Mouse (Mus musculus) kidney, postnatal 4 days (tissue): ENCODE results near the gene Fbxl13.
A peak's percentile ranks its signal among the peaks of the same experiment; 100 is the strongest.

Experiments
- DNase-seq, 2 experiments: peaks; one replicate each; pipeline ENCODE4 v3.0.0; 2021; ENCODE audit warnings: mixed read lengths in 2 of 2

The Fbxl13 gene

DNA sequence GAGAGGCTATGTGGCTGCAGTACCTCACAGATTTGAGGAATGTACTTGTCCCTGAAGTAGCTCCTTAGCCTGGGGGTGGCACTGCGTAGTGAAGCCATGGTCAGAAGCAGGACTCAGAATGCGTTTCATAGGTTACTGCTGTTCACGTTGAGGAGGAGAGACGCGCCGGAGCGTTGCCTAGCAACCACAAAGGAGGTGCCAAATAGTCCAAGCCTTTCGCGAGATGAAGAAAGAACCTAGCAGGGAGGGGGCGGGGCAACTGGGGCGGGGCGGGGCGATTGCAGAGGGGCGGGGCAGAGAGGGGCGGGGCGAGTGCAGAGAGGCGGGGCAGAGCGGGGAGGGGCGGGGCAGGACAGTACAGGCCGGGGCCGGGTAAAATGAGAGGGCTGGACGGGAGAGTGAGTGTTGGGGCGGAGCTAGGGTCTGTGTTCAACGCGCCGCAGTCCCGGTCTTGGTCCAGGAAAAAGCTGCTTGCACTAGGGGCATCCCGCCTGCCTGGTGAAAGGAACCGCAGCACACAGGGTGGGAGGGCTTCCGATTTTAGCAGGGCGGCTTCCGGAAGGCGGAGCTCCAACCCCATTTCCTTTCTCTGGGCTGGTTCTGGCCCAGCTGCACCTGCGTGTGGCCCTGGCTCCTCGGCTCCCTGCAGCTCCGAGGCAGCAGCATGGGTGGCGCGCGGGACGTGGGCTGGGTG is at the start of gene Fbxl13, which contains the start of gene Armc10:
TSS of gene Fbxl13 (minus strand) at position 196 of the 694 bp plus-strand sequence.
TSS of gene Armc10 (plus strand) at position 375 of the 694 bp plus-strand sequence.
- DNase-seq, result peak; percentile 91 to 94

DNA sequence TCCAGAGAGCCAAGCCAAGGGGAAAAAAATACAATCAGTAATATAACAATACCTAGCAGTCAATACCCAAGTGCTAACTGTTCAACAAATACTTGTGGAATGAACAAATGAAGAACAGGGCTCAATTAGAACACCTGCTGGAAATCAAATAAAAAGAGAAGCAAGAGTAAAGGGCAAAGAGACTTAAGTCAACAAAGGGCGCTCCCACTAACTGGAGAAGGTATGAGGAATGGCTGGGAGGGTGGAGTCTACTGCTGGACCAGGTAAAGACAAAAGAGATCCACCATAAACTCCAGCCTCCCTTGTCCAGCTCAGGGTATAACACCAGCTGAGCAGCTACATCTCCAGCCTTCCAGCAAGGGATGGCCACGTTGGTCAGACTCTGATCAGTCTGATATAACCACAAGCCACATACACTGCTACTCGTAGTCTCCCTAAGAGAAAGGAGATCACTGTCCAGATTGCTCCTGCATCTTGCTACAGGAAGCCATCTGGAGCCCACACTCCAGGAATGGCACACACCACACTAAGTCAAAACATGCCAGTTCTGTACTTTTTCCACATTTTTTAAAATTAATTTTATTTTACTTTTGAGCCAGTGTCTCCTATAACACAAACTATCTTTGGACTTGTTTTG is 49.5 kb upstream of the Fbxl13 start:
- no peak for DNase-seq

DNA sequence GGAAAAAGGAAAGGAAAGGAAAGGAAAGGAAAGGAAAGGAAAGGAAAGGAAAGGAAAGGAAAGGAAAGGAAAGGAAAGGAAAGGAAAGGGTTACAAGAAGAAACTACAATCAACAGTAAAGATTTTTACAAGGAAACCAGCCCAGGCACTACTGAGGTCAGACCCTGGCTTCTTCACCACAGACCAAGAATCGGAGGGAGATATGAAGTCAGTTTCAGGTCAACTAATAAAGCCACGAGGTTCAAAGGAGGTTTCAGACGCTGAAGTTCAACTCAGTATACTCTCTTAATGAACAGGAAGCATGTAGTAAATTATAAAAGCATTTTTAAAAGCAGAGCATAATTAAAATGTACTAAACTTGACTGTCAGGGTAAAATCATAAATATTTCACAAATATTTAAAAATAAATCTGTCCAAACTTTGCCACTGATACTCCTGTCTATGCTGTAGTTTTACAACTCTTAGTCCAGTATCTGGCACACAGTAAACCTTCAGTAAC is 48.0 kb upstream of the Fbxl13 start:
- no peak for DNase-seq

DNA sequence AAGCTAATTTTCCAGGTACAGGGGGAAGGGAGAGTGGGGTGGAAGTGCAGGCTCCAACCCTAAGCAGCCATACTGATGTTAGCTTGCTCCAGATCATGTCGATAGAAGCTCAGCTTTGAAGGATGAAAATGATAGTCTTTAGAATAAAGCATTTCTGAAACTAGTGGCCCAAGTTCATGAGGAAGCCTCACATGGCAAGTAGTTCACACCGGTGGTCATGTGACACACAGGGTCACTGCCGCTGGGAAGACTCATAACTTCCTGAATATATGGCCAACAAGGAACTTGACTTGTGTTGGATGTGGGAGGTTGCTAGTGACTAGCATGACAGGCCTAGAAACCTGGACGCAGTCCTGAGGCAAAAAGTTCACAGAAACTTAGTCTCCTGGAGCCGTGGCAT is 46.8 kb upstream of the Fbxl13 start:
- no peak for DNase-seq

DNA sequence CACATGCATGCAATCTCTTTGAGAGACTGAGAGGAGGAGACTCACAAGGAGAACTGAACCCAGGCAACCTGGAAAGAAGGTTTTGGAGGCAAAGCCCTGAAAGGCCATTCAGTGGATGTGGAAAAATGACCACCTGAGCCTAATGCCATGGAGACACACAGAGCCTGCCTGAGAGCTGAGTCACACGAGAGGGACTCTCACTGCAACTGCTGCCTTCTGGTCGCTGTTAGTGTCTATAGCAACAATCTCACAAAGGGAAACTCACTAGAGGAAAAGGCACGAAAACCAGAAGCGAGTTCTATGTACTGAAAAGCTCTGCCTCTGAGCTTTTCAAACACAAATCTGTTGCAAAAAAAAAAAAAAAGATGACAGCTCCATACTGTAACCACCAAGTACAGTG is 41.6 kb upstream of the Fbxl13 start:
- DNase-seq, result no peak

DNA sequence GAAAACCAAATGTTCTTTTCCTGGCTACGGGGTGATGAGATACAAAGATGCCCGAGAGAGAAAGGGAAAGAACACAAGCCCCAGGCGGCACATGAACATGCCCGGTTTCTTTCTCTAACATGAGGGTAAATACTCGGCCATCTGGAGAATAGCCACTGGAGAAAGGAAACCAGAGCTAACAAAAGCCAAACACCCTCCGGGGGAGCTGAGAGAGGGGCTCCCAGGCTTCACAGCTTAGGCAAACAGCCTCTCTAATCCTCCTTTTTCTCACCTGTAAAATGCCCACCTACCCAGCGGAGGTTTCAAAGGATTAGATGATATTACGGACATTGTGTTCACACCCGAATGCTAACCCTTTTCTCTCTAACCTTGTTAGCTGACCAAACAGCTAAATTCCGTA is 39.6 kb upstream of the Fbxl13 start:
- no peak for DNase-seq

DNA sequence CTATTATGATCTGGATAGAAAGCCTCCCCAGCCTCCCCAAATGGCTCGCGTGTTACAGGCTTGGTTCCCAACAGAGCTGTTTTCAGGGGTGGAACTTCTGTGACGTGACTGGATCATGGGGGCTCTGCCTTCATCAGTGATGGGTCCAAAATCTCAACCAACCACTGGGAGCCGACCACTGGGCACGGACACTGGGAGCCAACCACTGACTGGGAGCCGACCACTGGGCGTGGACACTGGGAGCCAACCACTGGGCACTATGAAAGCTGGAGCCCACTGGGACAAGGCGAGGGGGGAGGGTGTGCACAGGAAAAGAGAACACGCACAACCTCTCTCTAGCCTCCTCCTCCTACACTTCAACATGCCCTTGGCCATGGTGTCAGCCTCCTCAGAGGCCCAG is 38.4 kb upstream of the Fbxl13 start:
- no peak for DNase-seq

DNA sequence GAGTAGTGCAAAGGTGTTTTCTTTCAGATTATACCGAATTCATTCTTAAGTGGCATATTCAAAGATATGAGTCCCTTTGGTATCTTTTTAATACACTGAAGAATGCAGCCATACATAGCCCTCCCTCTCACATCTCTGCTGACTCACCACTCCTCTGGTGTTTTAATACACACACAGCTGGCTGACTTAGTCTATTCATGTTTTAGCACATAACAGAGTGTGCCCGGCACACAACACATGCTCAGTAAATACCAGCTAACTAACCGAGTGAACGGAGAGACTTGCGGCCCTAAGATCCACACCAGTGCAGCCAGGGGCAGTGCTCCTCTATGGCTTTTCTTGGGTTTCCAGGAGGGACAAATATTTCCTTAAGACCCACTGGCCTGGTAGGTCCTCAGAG is 35.5 kb upstream of the Fbxl13 start:
- no peak for DNase-seq

DNA sequence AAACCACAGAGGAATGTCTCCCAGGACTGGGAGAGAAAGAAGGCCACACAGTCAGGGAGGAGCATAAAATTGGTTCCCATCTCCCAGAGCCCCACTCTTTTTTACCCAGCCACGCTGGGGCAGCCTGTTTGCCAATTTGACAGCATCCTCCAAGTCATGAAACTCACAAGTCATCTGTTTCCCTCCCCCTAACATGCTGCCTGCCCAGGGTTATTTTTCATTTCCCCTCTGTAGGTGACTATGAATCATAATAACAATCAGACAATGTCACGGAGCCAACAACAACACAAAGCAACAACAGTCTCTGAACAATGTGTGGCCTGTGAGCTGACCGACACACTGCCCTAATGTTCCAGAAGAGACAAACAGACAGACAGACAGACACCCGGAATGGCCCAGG is 34.6 kb upstream of the Fbxl13 start:
- no peak for DNase-seq

DNA sequence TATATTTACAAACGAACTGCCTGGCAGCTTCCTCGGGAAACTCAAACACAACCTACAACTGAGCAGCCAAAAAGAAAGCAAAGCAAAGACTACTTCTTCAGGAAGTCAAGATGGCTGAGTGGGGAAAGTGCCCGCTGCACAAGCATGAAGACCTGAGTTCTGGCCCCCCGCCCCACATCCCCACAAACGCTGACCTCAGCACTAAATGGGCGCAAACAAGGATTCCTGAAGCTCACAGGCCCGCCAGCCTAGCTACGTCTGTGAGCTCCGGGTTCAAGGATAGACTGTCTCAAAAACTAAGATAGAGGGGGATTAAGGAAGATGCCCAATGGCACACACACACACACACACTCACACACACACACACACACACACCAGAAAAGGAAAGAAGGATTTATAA is 32.9 kb upstream of the Fbxl13 start:
- DNase-seq, result no peak

DNA sequence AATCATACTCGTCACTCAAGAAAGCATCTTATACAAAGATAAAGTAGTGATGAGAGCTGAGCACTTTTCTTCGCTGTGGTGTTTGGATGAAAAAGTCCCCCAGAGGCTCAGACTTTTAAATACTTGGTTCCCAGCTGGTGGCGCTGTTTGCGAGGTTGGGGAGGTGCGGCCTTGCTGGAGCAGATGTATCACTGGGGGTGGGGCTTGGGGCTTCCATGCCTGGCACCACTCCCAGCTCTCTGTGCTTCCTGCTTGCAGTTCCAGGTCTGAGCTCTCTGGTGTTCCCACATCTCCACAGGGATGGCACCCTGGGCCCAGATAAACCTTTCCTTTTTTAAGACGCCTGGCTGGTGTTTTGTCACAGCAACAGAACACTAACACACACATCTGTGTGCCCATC is 32.5 kb upstream of the Fbxl13 start:
- DNase-seq, result peak; percentile 22 to 47

DNA sequence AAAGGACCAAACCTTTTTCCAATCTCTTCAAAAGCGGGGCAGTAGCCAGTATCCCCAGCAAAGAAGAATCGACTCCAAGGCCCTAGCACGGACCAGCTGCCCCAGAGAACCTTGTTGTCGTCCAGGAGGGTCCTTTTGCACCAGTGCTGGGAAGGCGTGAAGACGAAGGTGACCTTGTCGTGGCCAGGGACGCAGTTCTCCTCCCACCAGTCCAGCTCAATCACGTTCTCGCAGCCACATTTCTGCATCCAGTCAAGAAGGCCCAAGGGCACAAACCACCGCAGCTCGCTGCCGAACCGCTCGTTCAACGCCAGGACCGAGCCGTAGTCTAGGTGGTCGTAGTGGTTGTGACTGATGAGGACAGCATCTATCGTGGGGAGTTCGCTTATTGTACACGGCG is 30.1 kb upstream of the Fbxl13 start:
- no peak for DNase-seq

DNA sequence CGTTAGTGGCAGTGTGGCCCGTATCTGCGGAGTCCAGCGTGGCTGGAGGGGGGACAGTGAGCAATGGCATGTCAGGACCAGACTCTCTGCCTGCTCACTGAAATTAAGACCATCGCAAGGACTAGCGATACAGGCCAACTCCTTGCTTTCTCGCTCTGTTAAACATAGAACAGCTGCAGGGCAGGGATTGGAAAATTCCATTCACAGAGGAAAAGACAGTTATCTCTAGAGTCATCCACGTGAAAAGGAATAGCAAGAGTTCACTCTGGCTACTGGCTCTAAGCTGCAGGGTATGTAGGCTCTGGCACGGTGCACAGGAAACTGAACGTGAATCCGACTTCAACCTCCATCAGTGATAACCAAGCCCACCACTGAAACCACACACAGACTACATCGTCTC is 29.6 kb upstream of the Fbxl13 start:
- no peak for DNase-seq

DNA sequence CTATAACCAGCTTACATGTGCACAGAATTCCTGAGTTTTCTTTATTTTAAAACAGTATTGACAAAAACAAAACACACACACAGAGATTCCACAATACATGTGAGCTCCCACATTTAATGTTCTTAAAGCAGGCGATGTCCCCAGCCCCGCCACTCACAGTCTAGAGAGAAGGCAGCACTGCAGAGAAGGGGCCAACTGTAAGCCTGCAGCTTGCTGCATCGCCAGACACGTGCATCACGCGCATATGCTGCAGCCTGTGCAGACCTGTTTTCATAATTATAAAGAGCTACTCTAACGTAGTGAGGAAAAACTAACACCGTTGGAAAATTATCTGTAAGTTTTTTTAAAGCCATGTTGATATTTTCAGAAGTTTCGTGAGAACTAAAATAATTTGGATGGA is 28.3 kb upstream of the Fbxl13 start:
- no peak for DNase-seq

DNA sequence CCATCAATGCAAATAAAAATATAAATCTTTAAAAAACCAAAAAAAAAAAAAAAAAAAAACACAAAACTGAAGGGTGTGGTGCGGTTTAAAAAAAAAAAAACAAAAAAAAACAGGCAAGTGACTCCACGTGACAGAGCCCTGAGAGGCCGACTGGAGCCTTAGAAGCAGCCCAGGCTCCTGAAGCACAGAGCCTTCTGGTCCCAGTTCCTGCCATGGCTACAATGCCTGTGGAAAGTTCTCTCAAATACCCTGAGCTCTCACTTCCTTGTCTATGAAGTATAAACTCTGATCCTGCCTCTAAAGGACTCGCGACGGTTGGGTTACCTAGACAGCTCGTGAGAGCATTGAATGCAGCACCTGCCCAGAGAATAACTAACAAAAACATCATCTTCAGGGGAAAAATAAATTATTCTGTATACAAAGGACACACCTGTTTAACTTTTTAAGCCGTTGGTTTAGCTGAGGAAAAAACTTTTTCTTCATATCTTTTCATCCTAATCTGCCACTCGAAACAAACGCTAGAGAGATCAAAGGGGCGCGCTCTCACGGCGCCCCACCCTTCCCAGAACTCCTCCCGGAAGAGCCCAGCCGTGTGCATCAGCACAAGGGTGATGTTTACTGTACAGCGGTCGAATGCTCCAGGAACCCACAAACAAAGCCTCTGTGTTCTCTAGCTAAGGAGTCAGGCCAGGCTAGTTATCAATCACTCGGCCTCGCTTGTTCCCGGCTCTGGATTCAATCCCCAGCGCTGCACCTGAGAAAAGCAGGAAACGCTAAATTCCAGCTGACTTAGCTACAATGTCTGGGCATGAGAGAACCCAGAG is 27.6 kb upstream of the Fbxl13 start:
- DNase-seq, result peak; percentile 28 to 51

DNA sequence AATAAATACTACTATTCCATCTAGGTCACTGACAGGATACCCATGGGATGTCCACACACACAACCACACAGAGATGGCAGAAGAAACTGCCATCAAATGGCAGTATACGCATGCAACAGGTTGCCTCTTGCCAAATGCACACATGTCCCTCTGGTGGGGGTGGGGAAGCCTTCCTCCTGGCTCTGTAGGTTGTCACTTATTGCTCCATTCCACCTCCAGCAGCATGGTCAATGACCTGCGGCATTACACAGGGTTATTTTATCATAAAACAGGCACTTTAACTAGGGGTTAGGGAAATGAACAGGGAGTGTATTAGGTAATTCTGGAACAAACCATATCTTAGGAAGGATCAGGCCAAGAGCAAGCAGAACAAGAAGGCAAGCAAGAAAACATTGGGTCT is 23.9 kb upstream of the Fbxl13 start:
- peak in 1 of 2 experiments; percentile 34 for DNase-seq

DNA sequence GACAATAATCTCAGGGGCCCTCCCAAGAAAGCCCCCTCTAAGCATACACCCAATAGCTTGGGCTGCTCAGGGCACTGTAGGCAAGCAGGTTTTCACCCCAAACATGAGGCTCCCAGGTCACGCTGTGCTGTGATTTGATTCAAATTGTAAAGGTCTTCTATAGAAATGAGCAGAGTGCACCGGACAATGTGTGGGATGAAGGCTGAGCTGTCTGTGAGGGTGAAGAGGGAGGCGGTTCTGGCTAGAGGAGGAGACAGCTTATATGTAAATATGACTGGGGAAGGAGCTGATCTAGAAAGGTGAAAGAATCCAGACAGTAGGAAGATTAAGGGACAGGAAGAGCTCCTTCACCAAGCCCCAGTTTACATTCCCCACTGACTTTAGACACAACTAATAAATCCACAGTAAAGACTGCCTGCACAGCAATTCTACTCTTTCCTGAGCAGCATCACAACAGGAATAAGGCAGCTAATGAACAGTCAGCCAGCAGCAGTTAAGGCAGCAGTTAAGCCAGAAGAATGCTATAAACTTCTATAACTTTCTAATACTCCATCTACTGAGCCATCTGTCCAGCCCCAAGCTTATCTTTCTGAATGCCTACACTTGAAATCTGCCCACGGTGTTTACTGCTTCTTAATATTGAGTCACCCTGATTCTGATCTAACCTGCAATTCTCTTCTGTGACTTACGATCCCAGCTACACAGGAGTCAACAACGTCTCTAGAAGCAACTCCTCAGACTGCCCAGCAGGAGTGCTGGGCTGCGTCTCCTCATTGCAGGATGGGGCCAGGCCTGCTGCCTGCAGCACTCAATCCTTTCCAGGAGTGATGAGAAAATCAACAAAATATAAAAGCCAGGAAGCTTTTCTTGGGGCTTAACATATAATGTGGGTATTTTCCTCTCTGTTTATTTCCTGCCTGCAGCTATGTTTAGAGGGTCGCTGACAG is 22.0 kb upstream of the Fbxl13 start:
- DNase-seq, result no peak

DNA sequence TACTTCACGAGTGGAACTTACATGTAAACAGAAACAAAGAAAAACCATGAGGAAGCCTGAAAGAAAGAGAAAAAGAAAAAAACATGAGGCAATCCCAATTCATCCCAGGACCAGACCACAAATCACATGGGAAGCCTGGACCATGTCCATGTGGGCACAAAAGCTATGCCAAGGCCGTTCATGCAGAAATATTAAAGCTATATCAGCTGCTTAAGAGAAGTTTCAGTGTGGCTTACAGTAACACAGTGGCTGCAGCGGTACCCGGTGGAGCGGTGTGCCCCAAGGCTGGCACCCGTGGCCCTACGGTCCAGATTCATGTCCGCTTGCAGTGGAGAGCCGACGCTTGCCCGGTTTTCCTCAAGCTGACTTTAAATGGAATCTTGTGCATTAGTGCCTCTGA is 17.6 kb upstream of the Fbxl13 start:
- no peak for DNase-seq

DNA sequence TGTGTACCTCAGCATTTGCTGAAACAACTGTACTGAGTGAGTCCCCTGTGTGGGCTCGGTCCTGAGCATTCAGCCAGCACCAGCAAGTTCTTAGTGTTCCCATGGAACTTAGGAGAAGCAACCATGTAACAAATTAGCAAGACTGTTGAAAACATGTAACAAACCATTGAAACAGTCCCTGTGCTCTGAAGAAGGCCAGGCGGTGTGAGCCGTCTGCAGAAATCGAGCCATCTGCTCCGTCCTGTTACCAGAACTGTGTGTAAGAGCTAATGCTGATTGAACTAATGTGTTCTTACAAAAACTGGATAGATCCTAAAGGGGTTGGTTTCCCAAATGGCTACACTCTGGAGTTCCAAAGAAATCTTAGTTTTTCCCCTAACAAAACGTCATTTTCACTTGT is 15.4 kb upstream of the Fbxl13 start:
- DNase-seq, result no peak

DNA sequence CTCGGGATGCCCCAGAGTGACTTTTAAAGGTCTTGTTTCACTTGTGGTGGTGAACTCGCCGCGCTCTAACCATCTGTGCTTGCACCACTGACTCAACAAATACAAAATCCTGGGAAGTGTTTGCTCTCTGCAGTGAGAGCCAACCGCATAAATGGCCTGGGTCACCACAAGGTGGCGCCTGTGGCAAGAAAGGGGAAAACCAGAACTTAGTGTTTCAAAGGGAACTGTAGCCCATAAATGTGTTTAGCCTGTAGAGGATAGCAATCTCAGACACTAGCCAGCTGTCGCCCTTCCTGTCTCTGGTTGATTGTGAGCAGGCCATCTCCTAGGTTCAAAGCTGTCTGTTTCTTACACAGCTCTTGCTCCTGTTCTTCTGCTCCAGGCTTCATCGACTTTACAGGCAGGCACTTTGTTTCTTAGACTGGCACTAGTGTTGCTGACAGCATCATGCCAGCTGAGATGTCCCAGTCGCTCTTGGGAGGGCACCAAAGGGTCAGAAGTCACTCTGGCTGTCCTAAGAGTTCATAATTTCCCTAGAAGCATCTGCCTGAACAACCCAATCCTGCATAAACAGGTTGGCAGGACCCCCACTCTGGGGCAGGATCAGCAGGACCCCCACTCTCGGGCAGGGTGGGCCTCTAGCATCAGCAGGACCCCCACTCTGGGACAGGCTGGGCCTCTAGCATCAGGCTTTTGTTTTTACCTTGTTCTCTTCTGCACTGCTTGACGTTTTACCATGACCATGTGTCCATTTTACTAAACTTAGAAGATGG is 13.4 kb upstream of the Fbxl13 start:
- DNase-seq, result peak; percentile 94 to 95

DNA sequence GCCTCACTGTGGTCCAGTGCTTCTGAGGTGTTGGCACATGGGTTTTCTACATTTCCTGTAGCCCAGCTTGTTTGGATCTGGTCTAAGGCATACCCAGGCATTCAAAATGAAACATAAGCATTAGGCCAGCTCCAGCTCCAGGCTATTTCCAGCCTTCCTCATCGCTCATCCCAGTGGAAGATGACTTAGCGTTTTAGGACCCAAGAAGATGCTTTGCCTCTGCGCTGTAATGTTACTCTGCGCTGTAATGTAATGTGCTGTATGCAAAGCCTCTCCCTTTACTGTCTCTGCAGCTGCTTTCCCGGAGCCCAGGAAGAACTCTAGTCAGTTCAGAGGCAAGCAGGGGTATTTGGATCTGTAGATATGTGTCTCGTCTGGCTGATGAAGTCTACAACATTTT is 12.6 kb upstream of the Fbxl13 start:
- DNase-seq, result no peak

DNA sequence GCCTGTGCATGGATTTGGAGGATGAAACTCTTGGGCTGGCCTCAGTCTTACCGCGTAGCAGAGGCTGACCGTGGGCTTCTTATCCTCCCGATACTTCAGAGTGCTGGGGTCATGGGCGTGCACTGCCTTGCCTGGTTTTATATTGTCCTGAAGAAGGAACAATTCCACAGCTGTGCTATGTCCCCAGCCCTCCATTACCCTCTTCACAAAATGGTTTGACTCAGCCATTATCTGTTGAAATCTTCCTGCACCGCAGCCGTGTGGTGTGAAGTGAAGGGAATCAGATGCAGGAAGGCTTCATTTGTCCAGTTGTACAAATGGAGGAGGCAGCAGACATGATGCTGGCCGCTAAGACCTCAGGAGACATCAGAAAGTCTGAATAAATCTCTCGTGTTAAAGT is 11.5 kb upstream of the Fbxl13 start:
- no peak for DNase-seq
